Mouse (Mus musculus) megakaryocyte, embryonic 14.5 days (primary cell): Measurements from ENCODE around the gene Zfp94. TPM values are rescaled to one million over a fixed set of nuclear protein-coding genes. Genes with fewer than 3 reads are reported as not detected.

Source experiments
- H3K27me3 ChIP-seq: replicated peaks from 2 replicates; pipeline ENCODE3; 2012; ENCODE audit warnings: inconsistent platforms
- H3K36me3 ChIP-seq: replicated peaks from 2 replicates; pipeline ENCODE3; 2012; ENCODE audit warnings: low read length, inconsistent platforms, mixed read lengths
- H3K4me1 ChIP-seq: 2 replicates; pipeline ENCODE4 v1.6.1; 2012; ENCODE audit warnings: inconsistent platforms
- H3K4me3 ChIP-seq: replicated peaks from 2 replicates; pipeline ENCODE3; 2012; ENCODE audit warnings: moderate library complexity, mild to moderate bottlenecking, inconsistent platforms
- H3K9me3 ChIP-seq: 2 replicates; pipeline ENCODE4 v1.6.1; 2012; ENCODE audit warnings: inconsistent platforms
- FLI1 ChIP-seq: IDR thresholded peaks from 2 replicates; pipeline ENCODE4 v1.6.1; 2012; ENCODE audit warnings: low read length, inconsistent platforms, mixed read lengths
- GATA1 ChIP-seq: IDR thresholded peaks from 3 replicates; pipeline ENCODE4 v1.6.1; 2012; ENCODE audit warnings: mixed read lengths, low read length, inconsistent platforms, borderline replicate concordance
- polyA plus RNA-seq: library from polyadenylated mRNA; stranded (reverse); fragments of >175 nt; gene quantifications from 2 replicates; pipeline ENCODE4 v1.2.3, GENCODE M21; 2012; ENCODE audit warnings: low replicate concordance; ENCODE audit not compliant: insufficient read depth

Zfp94 gene
- polyA plus RNA-seq, 1 experiment: 1.1 TPM

DNA sequence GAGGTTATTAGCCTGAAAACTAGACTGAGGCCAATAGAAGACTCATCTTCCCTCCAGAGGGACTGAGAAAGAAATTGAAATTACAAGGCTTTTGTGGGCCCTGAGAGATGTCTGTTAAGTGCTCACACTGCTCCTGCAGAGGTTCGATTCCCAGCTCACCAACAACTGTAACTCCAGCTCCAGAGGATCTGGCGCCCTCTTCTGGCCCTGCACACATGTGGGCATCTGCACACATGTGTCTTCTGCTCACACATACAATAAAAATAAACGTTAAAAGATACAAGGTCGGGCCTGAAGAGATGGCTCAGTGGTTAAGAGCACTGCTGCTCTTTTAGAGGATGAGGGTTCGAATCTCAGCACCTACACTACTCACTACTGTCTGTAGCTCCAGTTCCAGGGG lies 30.0 kb upstream of the Zfp94 start:
- Histone ChIP-seq H3K27me3 (peaks cover 26% of the 10 kb centered on the region), H3K9me3 (peaks cover 5% of the 10 kb centered on the region; the same call in 1 of the 2 replicates), H3K4me1 (no peaks in the 10 kb centered on the region), H3K36me3 (no peaks in the 10 kb centered on the region), H3K4me3 (no peak overlapping the region)
- TF ChIP-seq FLI1 (no peak), GATA1 (no peak)

DNA sequence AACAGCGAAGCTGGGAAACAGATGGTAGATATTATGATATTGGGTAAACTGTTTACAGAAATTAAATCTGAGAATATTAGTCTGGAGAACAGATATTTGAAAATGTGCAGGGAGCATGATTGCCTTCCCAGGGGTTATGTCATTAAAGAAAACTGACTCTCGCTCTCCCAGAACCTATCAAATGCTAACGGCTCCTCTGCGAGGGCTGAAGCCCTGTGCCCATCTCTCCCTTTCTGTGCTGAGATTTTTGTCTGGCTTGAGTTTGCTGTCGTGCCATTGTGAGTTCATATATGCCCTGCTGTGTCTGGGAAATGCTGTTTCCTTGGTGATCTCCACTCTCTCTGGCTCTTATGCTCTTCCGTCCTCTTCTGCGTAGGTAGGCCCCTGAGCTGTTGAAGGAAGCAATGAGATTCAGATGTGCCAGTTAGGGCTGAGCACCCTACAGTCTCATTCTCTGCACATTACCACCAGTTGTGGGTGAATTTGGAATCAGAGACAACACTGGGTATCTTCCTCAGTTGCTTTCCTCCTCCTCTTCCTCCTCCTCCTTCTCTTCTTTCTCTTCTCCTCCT lies 27.3 kb upstream of the Zfp94 start:
- Histone ChIP-seq H3K36me3 (no peaks in the 10 kb centered on the region), H3K4me3 (no peak overlapping the region), H3K27me3 (peaks cover 13% of the 10 kb centered on the region), H3K9me3 (peaks cover 12% of the 10 kb centered on the region), H3K4me1 (no peaks in the 10 kb centered on the region)
- TF ChIP-seq GATA1: no peak
- no peak for TF ChIP-seq FLI1

DNA sequence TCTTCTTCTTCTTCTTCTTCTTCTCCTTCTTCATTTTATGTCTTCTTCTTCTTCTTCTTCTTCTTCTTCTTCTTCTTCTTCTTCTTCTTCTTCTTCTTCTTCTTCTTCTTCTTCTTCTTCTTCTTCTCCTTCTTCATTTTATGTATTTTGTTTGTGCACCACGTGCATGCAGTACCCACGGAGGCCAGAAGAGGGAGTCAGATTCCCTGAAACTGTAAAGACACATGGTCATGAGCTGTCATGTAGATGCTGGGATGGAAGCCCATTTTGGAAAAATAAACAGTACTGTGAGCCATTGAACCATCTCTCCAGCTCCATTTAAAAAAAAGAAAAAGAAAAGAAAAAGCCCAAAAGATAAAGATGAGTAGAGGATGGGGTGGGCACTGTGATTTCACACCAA lies 21.8 kb upstream of the Zfp94 start:
- no peak for TF ChIP-seq GATA1
- no peak for TF ChIP-seq FLI1

DNA sequence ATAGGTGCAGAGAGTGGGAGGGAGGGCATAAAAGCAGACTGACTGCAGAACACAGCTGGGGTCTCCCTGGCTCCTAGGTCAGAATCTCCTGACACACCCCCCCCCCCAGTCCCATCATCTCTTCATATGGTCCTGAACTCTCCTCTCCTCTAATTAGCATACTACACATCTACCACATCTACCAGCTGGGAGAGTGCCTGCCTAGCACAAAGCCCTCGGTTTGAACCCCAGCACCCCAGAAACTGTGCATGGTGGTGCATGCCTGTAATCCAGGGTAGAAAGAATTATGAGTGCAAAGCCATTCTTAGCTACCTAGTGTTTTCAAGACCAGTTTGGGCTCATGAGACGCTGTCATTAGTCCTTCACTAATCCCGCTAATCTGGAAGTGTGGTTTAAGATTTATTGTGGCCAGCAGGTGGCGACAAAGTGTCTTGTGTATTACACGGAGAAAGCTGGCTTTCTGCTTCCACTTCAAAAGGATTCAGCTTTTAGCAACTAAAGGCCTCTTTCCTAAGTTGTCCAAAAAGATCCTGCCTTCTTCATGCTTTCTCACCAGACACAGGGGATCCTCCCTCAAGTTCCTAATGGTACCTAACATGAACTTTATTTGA lies 19.3 kb upstream of the Zfp94 start:
- no peak for TF ChIP-seq GATA1
- no peak for TF ChIP-seq FLI1
- Histone ChIP-seq H3K27me3 (peaks cover 32% of the 10 kb centered on the region), H3K9me3 (peaks cover 22% of the 10 kb centered on the region), H3K4me1 (peaks cover 17% of the 10 kb centered on the region), H3K36me3 (no peaks in the 10 kb centered on the region), H3K4me3 (no peak overlapping the region)

More for the DNA sequence above, 21.8 kb upstream of the Zfp94 start:
- Histone ChIP-seq H3K9me3 (peaks cover 14% of the 10 kb centered on the region), H3K36me3 (no peaks in the 10 kb centered on the region), H3K27me3 (peaks cover 21% of the 10 kb centered on the region), H3K4me1 (peaks cover 15% of the 10 kb centered on the region), H3K4me3 (no peak overlapping the region)

DNA sequence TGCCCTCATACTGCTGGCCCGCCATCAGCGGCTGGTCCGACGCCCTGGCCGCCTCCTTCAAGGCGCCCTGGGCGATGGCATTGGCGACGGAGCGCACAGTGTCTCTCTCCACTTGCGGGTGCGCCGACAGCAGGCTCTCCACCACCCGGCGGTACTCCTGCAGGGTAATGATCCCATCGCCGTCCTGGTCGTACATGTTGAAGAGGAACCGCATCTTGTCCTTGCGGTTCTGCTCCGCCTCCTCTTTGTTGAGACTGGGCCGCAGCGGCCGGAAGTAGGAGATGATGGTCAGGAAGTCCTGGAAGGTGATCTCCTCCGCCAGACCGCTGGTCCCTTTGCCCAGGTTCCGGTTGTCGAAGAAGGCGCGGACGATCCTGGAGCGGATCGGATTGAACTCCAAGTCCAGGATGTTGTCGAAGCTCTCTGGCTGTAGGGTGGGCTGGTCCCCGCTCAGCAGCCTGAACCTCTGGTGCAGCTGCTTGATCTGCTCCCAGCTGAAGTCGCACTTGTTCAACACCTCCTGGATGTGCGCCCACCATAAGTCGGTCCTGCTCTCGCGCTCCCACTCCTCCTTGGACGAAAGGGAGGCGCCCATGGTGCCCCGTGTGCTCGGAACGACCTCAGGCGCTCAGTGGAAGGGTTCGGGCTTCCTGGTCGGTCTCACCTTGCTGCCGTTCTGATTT lies 17.0 kb upstream of the Zfp94 start, which contains the start of gene Tescl:
Tescl (minus strand) TSS at position 633 of the 683 bp plus-strand sequence.
- Histone ChIP-seq H3K4me1 (peaks cover 17% of the 10 kb centered on the region), H3K4me3 (peak within 1 kb of the TSS; percentile 77), H3K27me3 (peaks cover 40% of the 10 kb centered on the region), H3K9me3 (peaks cover 13% of the 10 kb centered on the region), H3K36me3 (no peaks in the 10 kb centered on the region)
- no peak for TF ChIP-seq FLI1
- no peak for TF ChIP-seq GATA1

DNA sequence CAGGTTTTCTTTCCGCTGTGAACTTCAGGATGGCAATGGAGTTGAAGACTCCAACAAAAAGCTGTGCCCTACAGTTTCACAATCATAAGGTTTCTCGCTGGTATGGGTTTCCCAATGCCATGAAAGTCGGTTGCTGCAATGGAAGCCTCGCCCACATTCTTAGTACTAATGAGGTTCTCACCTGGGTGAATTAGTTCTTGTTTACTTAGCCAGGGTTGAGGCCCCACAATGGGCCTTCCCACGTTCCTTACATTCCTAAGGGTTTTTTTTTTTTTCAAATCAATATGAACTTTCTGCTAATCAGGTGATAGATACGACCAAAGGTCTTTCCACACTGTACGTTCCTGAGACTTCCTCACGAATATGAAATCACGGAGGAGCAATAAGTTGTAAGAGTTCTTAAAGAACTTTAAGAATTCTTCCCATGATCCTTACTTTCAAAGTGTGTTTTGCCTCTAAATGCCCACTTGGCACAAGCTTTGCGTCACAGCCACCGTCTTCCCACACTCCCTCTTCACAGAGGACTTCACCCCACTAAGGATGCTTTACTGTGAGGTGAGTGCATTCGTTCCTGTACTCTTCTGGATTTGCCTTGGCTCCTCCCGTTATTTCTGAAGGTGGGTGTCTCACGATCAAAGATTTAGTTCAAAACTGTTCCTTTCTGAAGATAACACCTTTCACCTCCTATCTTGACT lies 11.0 kb upstream of the Zfp94 start:
- H3K27me3 ChIP-seq: peaks cover 29% of the 10 kb centered on the region
- TF ChIP-seq FLI1: no peak
- TF ChIP-seq GATA1: no peak
- H3K36me3 ChIP-seq: no peaks in the 10 kb centered on the region
- H3K4me1 ChIP-seq: no peaks in the 10 kb centered on the region; the same call in 1 of the 2 replicates
- H3K4me3 ChIP-seq: no peak overlapping the region
- peaks cover 43% of the 10 kb centered on the region for H3K9me3 ChIP-seq

DNA sequence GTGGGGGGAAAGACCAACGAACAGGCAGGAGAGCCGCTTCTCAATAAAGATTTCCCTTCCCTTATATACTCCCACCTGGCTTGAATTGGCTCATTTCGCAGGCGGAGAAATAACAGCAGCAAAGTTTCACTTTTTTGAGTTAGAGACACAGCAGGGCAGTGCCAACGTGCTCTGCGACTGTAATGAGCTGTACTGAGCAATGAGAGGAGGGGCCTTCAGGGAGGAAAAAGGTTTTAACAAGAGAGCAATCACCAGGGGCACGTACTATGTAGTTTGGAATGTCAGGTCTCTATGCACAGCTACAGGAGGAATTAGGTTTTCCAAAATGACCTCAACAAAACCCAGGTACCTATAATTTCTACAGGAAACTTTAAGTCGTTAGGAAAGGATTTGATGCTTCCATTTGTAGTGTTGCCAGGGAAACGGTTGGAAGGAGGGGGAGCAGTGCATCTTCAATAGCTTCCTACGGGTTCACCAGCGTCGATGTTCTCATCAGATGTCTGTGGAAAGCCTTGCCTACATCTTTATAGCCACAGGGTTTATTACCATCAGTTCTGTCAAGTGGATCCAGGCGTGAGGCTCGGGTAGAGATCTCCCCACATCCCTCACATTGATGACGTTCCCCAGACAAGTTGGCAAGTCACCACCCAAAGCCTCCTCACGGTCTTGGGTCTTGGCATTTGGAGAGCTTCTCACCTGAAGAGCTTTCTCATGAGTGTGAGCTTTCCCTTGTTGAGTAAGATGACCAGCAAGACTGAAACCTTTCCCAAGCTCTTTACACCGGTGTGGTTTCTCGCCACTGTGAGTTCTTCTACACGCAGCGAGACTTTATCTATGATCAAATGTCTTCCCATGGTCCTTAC lies 10.0 kb upstream of the Zfp94 start:
- Histone ChIP-seq H3K27me3 (peaks cover 27% of the 10 kb centered on the region), H3K4me1 (no peaks in the 10 kb centered on the region; the same call in 1 of the 2 replicates), H3K4me3 (no peak overlapping the region), H3K9me3 (peaks cover 48% of the 10 kb centered on the region), H3K36me3 (no peaks in the 10 kb centered on the region)
- TF ChIP-seq FLI1 (no peak), GATA1 (no peak)

DNA sequence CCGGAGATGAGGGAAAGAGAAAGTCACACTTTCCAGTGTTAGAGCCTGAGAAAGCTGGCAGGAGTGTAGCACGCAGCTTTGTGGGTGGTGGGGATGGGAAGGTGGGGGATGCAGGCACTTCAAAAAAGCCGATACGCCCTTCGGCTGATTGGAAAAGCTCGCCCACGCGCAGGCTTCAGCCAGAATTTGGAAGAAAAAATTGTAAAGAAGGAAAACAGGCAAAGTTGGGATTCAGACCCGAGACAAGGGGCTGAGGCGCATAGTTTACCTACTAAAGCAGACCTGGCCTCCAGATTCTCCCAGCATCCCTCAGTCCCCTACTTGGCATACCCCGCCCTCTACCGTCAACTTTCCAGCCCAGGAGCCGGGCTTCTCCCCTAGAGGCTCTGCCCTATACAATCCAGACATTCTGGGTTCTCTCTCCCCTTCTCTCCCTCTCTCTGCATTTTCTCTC lies 9.2 kb upstream of the Zfp94 start:
- no peaks in the 10 kb centered on the region for H3K36me3 ChIP-seq
- TF ChIP-seq FLI1: no peak
- no peak for TF ChIP-seq GATA1
- peaks cover 48% of the 10 kb centered on the region for H3K9me3 ChIP-seq
- peak overlapping the region; percentile 42 for H3K4me3 ChIP-seq
- H3K27me3 ChIP-seq: peaks cover 26% of the 10 kb centered on the region
- H3K4me1 ChIP-seq: no peaks in the 10 kb centered on the region; the same call in 1 of the 2 replicates

DNA sequence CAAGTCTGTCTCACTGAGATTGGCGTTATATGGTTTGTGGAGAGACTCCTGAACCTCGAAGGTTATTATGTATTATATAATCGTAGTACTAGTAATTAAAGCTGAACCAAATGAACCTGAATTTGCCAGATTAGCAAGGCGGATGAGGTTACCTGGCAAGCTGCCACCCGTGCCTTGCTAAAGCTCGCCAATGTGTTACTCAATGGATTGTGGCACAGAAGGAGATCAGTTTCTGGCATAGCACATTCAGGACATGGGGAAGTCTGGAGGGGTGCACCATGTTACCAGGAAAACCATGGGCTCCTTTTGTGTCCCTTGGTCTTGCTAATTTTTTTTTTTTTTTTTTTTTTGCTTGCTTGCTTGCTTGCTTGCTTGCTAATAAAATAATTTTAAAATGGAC lies 8.7 kb upstream of the Zfp94 start:
- H3K4me1 ChIP-seq: no peaks in the 10 kb centered on the region; the same call in 1 of the 2 replicates
- TF ChIP-seq FLI1 (no peak), GATA1 (no peak)
- peaks cover 48% of the 10 kb centered on the region for H3K9me3 ChIP-seq
- no peak overlapping the region for H3K4me3 ChIP-seq
- no peaks in the 10 kb centered on the region for H3K36me3 ChIP-seq
- H3K27me3 ChIP-seq: peaks cover 26% of the 10 kb centered on the region
